Mouse (Mus musculus) myocyte (in vitro differentiated cells): Measurements from ENCODE around the gene Plod1.

Experiments used
- POLR2A ChIP-seq: IDR thresholded peaks from one replicate; pipeline ENCODE4 v1.6.1; 2011; ENCODE audit warnings: low read depth, mild to moderate bottlenecking, control low read depth, moderate library complexity; ENCODE audit not compliant: insufficient read length
- POLR2AphosphoS2 ChIP-seq: IDR thresholded peaks from one replicate; pipeline ENCODE4 v1.6.1; 2011; ENCODE audit warnings: low read depth, control low read depth; ENCODE audit not compliant: insufficient read length
- REST ChIP-seq: IDR thresholded peaks from one replicate; pipeline ENCODE4 v1.6.1; 2011; ENCODE audit warnings: mild to moderate bottlenecking, control low read depth, moderate library complexity; ENCODE audit not compliant: insufficient read depth, insufficient read length
- TCF12 ChIP-seq: IDR thresholded peaks from one replicate; pipeline ENCODE4 v1.6.1; 2011; ENCODE audit warnings: mild to moderate bottlenecking, control low read depth; ENCODE audit not compliant: poor library complexity, insufficient read depth, severe bottlenecking
- TCF3 ChIP-seq: IDR thresholded peaks from one replicate; pipeline ENCODE4 v1.6.1; 2011; ENCODE audit warnings: low read depth, control low read depth; ENCODE audit not compliant: insufficient read length

DNA sequence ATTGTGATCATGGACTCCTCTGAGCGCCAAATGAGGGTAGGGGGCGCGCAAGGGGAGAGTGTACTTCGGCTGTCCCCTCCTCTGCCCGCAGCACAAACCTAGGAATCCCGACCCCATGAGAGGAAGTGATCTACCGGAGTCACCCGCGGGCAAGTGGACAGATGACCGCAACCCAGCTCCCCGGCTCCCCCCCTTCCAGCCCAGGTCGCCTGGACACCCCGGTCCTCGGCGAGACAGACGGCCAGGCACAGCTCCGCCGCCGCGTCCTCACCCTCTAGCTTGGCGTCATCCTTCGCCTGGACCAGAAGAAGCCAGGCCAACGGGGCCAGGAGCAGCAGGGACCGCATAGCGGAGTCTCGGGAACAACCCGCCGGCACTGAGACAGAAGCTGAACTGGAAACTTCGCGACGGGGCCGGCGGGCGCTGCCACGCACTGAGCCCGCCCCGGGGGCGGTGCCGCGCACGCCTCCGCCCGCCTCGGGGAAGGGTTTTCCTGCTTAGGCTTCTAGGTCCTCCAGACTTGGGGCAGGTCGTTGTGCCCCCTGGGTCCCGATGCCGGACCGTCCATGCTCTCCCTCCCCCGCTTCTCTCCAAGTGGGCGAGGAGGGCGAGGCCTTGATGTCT lies at the start of gene Plod1:
- TF ChIP-seq TCF12 (no peak), REST (no peak), POLR2A (peak; percentile 99), POLR2AphosphoS2 (peak; percentile 94), TCF3 (no peak)
